Mouse (Mus musculus): ENCODE data around the gene Mrps5.

- TF ChIP-seq GATA1 (IDR thresholded peaks at IDR 0.05; ENCODE audit: borderline replicate concordance, low read length) (no peak), FLI1 (IDR thresholded peaks at IDR 0.05; ENCODE audit: low read length) (no peak)
These were observed 457 bp downstream of the Mrps5 start for GRCm38 (mm10) chr2:127587514-127587844.

Data from megakaryocyte, embryonic 14.5 days (primary cell).